ENCODE assay signal across 7 mouse cellular contexts in genomic region chrX:9199761-9200371, GRCm38 (mm10). TPM values are rescaled to one million over a fixed set of nuclear protein-coding genes. Genes with fewer than 3 reads are reported as not detected.
DNase-seq lines count a peak whose midpoint lies in the region; ATAC-seq and TF ChIP-seq lines count a peak whose summit lies in the region.

TSS of gene Lancl3 (plus strand) at chrX:9199902.

- H3K4me2 ChIP-seq in embryonic facial prominence, embryonic 11.5 days (ENCODE audit: low read depth, low read length) = peak within 1 kb of the TSS; percentile 58
- peak within 1 kb of the TSS; percentile 61 for H3K4me2 ChIP-seq in stomach, embryonic 14.5 days (replicated peaks; ENCODE audit: low read depth, low read length)

- H3K36me3 ChIP-seq in ES-E14 (ENCODE audit: control insufficient read depth, insufficient read depth, low read length, poor library complexity, severe bottlenecking) = no peaks in the 10 kb centered on the region
- no peaks in the 10 kb centered on the region for H3K36me3 ChIP-seq in embryonic facial prominence, embryonic 11.5 days (replicated peaks; ENCODE audit: control insufficient read depth, insufficient read depth, low read depth, low read length)
- no peaks in the 10 kb centered on the region for H3K36me3 ChIP-seq in stomach, embryonic 14.5 days (ENCODE audit: control insufficient read depth, insufficient read depth, low read length)

- WGBS in embryonic facial prominence, embryonic 11.5 days = 27% methylated on average over 37 of the region's 49 CpGs
- 16% methylated on average over 43 of the region's 49 CpGs for WGBS in stomach, embryonic 14.5 days

- ATAC-seq in embryonic facial prominence, embryonic 11.5 days (replicated peaks; ENCODE audit: insufficient number of reproducible peaks, low FRiP score, low TSS enrichment, low read depth) = peak; percentile 48
- peak; percentile 63 for ATAC-seq in megakaryocyte-erythroid progenitor cell, adult 5-6 weeks (replicated peaks; ENCODE audit: low FRiP score, low TSS enrichment, poor library complexity, severe bottlenecking)
- peak; percentile 90 for ATAC-seq in stomach, embryonic 14.5 days (ENCODE audit: insufficient number of reproducible peaks, insufficient read depth, low FRiP score, low read depth)

- H3K9ac ChIP-seq in ES-E14 (ENCODE audit: insufficient read depth, low read depth, low read length, poor library complexity, severe bottlenecking) = peak within 1 kb of the TSS; percentile 68
- H3K9ac ChIP-seq in embryonic facial prominence, embryonic 11.5 days (replicated peaks; ENCODE audit: low read length) = no peak within 1 kb of the TSS; the same call in 1 of the 2 replicates
- H3K9ac ChIP-seq in stomach, embryonic 14.5 days (replicated peaks; ENCODE audit: low read depth, low read length) = no peak within 1 kb of the TSS; the same call in 1 of the 2 replicates

- H3K9me3 ChIP-seq in ES-E14 (ENCODE audit: control insufficient read depth, insufficient read depth, low read depth, low read length) = no peaks in the 10 kb centered on the region
- H3K9me3 ChIP-seq in embryonic facial prominence, embryonic 11.5 days (replicated peaks; ENCODE audit: control insufficient read depth, low read length) = no peaks in the 10 kb centered on the region
- no peaks in the 10 kb centered on the region for H3K9me3 ChIP-seq in stomach, embryonic 14.5 days (ENCODE audit: control insufficient read depth, low read depth, low read length)

- in situ Hi-C loops in ES-E14 (cut with MboI; ENCODE audit: low sequenced_read_pairs in 2 of 2, unreplicated experiment in 2 of 2) = no loop called here

- peak within 1 kb of the TSS; percentile 60 to 68 for H3K4me3 ChIP-seq in ES-E14 (ENCODE audit: insufficient read depth in 1 of 2, low read depth in 1 of 2, low read length in 2 of 2, poor library complexity in 1 of 2, severe bottlenecking in 1 of 2)
- H3K4me3 ChIP-seq in embryonic facial prominence, embryonic 11.5 days (ENCODE audit: low read depth, low read length) = peak within 1 kb of the TSS; percentile 32
- H3K4me3 ChIP-seq in stomach, embryonic 14.5 days (ENCODE audit: low read depth, low read length) = peak within 1 kb of the TSS; percentile 41

- H3K4me1 ChIP-seq in ES-E14 (ENCODE audit: control insufficient read depth in 2 of 2, insufficient read depth in 2 of 2, low read length in 2 of 2, poor library complexity in 1 of 2) = no peaks in the 10 kb centered on the region
- no peaks in the 10 kb centered on the region for H3K4me1 ChIP-seq in embryonic facial prominence, embryonic 11.5 days (ENCODE audit: control insufficient read depth, insufficient read depth, low read length)
- no peaks in the 10 kb centered on the region for H3K4me1 ChIP-seq in stomach, embryonic 14.5 days (ENCODE audit: control insufficient read depth, insufficient read depth, low read length)

- no peak within 1 kb of the TSS for H3K27ac ChIP-seq in ES-E14 (ENCODE audit: insufficient read depth, low read depth, low read length, poor library complexity, severe bottlenecking)
- no peak within 1 kb of the TSS for H3K27ac ChIP-seq in embryonic facial prominence, embryonic 11.5 days (replicated peaks; ENCODE audit: low read depth, low read length)
- H3K27ac ChIP-seq in stomach, embryonic 14.5 days (ENCODE audit: low read length) = no peak within 1 kb of the TSS

- intact Hi-C loops in heart, postnatal 14 days (cut with DNase I) = no loop called here

- H3K27me3 ChIP-seq in embryonic facial prominence, embryonic 11.5 days (ENCODE audit: control insufficient read depth, insufficient read depth, low read length) = peaks cover 3% of the 10 kb centered on the region; the same call in 1 of the 2 replicates
- no peaks in the 10 kb centered on the region for H3K27me3 ChIP-seq in stomach, embryonic 14.5 days (ENCODE audit: control insufficient read depth, insufficient read depth, low read length)

- DNase-seq in ES-E14 (ENCODE audit: low read depth, low spot score) = no peak
- DNase-seq in adrenal gland, postnatal 10 days = peak; percentile 48
- DNase-seq in embryonic facial prominence, embryonic 11.5 days (ENCODE audit: low spot score) = peak; percentile 9
- peak; percentile 12 to 25 for DNase-seq in heart, postnatal 14 days
- peak; percentile 40 to 77 for DNase-seq in kidney, postnatal 25 days

TF ChIP-seq in ES-E14, 5 proteins besides CTCF, POLR2A, EP300 and RAD21:
- TF ChIP-seq HCFC1 (IDR thresholded peaks at IDR 0.05; ENCODE audit: borderline replicate concordance, insufficient read depth, low read length) (no peak), MAFK (IDR thresholded peaks at IDR 0.05; ENCODE audit: insufficient read depth, low read depth, low read length) (no peak), CHD2 (IDR thresholded peaks at IDR 0.05; ENCODE audit: low read depth, low read length) (no peak), ZC3H11A (IDR thresholded peaks at IDR 0.05; ENCODE audit: borderline replicate concordance, low read depth, low read length) (no peak), ZNF384 (IDR thresholded peaks at IDR 0.05; ENCODE audit: low read depth, low read length) (no peak)

RNA-seq across cellular contexts. Expression of gene Lancl3, which starts in this region (rescaled TPM):
- total RNA-seq in ES-E14 (2012; rRNA removed) = 0.48 and 0.49 TPM in 2 replicates
- total RNA-seq in adrenal gland, postnatal 10 days (2021) = 1 to 10 TPM; 2.1 to 2.9 TPM
- 0.29 and 0.50 TPM in 2 replicates for polyA plus RNA-seq in embryonic facial prominence, embryonic 11.5 days (2014; fragmentation: Nextera tagmentation; extraction: Ambion mirVana)
- total RNA-seq in heart, postnatal 14 days (2021) = 1 to 10 TPM; 4.0 to 4.1 TPM
- 0.07 TPM in 1 of 2 replicates, not detected in the other for total RNA-seq in megakaryocyte-erythroid progenitor cell, adult 5-6 weeks (2014; fragmentation: Nextera tagmentation)
- not detected in 2 replicates for total RNA-seq in megakaryocyte-erythroid progenitor cell, adult 5-6 weeks (2017)
- polyA plus RNA-seq in stomach, embryonic 14.5 days (2014; fragmentation: Nextera tagmentation; extraction: Ambion mirVana) = 1.8 and 1.9 TPM in 2 replicates

Comparison
In these comparisons a context has a peak if more than half of its experiments do, and no peak if none do; other contexts are left out.
1. Peak in DNase-seq, ATAC-seq, H3K4me3 ChIP-seq and H3K4me2 ChIP-seq in embryonic facial prominence, embryonic 11.5 days; RNA of the gene not detected or under 1 TPM.
2. Peak in ATAC-seq in megakaryocyte-erythroid progenitor cell, adult 5-6 weeks; RNA of the gene not detected or under 1 TPM.